Mouse (Mus musculus): ENCODE measurements around the gene Gm16253. TPM values are rescaled to one million over a fixed set of nuclear protein-coding genes. Genes with fewer than 3 reads are reported as not detected.

Gm16253 gene
- total and polyA plus RNA-seq, 3 experiments, result 1.4 TPM; not detected in 2

DNA sequence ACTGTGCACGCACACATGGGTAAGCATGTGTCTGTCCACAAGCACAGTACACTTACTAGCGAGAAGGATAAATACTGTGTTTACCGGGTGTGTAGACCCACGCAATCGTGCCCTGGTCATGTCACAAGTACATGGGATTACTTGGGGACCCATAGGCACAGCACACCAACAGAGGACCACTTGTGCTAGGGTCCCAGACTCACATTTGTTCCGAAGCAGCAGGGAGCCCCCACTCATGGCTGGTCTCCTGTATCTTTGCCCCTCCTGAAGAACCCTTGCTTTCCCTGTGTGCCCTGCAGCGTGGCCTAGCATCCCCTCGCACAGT lies 22.2 kb downstream of the Gm16253 start:
- H3K4me3 ChIP-seq (ENCODE audit: control insufficient read depth in 1 of 2, insufficient read depth in 1 of 2, low read depth in 2 of 2, low read length in 2 of 2), result no peak overlapping the region
- peaks cover 1% of the 10 kb centered on the region; the same call in 1 of the 2 replicates for H3K79me2 ChIP-seq (ENCODE audit: control insufficient read depth, insufficient read depth, low read length, poor library complexity)
- no peaks in the 10 kb centered on the region for H3K27me3 ChIP-seq (ENCODE audit: control insufficient read depth in 1 of 2, insufficient read depth in 2 of 2, low read length in 2 of 2)
- TF ChIP-seq CHD1 (IDR thresholded peaks at IDR 0.05; ENCODE audit: low read depth, low read length) (no peak), ZC3H11A (IDR thresholded peaks at IDR 0.05; ENCODE audit: low read depth, low read length) (no peak), MYC (IDR thresholded peaks at IDR 0.05; ENCODE audit: low read depth, low read length) (no peak), NELFE (IDR thresholded peaks at IDR 0.05; ENCODE audit: low read depth, low read length) (no peak), POLR2AphosphoS5 (IDR thresholded peaks at IDR 0.05; ENCODE audit: borderline replicate concordance, low read depth, low read length) (no peak), JUND (IDR thresholded peaks at IDR 0.05; ENCODE audit: low read depth, low read length) (no peak), ZKSCAN1 (IDR thresholded peaks at IDR 0.05; ENCODE audit: low read depth, low read length) (no peak), MAZ (IDR thresholded peaks at IDR 0.05; ENCODE audit: low read depth, low read length) (no peak), SMC3 (IDR thresholded peaks at IDR 0.05; ENCODE audit: low read depth, low read length) (no peak), MAX (IDR thresholded peaks at IDR 0.05; ENCODE audit: low read length) (no peak)
- H3K4me1 ChIP-seq (ENCODE audit: control insufficient read depth in 1 of 2, insufficient read depth in 2 of 2, low read length in 2 of 2), result peaks cover 8 to 12% of the 10 kb centered on the region in 2 experiments
- DNase-seq (ENCODE audit: low read depth, low spot score), result no peak
- no peaks in the 10 kb centered on the region for H3K9me3 ChIP-seq (replicated peaks; ENCODE audit: insufficient read depth, low read length)
- H3K36me3 ChIP-seq (ENCODE audit: control insufficient read depth in 1 of 2, insufficient read depth in 2 of 2, low read length in 2 of 2), result peaks cover 0 to 7% of the 10 kb centered on the region in 2 experiments; a peak in 2 of 4 replicates
- H3K27ac ChIP-seq (ENCODE audit: control insufficient read depth, low read depth, low read length), result no peak overlapping the region
- no peak overlapping the region for H3K9ac ChIP-seq (ENCODE audit: control insufficient read depth, low read depth, low read length, poor library complexity, severe bottlenecking)

DNA sequence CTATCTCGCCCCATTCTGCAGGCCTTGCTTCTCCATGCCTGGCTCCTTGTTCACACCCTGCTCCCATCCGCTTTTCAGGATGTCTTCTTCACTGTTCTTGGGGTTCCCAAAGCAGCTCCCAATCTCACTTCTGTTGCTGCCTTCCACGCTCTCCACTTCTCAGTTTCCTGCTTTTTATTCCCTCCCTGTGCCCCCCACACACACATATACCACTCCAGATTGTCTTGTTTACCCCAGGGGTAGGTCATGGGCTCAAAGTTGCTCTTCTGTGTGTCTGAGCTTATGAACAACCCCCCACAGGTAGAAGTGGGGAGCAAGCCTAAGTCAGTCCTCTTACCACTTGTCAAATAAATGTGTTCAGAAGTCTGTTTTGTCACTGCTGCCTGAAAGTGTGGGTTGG lies 22.6 kb downstream of the Gm16253 start:
- Histone ChIP-seq H3K79me2 (ENCODE audit: control insufficient read depth, insufficient read depth, low read length, poor library complexity) (no peaks in the 10 kb centered on the region; the same call in 1 of the 2 replicates), H3K36me3 (ENCODE audit: control insufficient read depth in 1 of 2, insufficient read depth in 2 of 2, low read length in 2 of 2) (peaks cover 0 to 7% of the 10 kb centered on the region in 2 experiments; a peak in 2 of 4 replicates), H3K9me3 (replicated peaks; ENCODE audit: insufficient read depth, low read length) (no peaks in the 10 kb centered on the region), H3K4me3 (ENCODE audit: control insufficient read depth in 1 of 2, insufficient read depth in 1 of 2, low read depth in 2 of 2, low read length in 2 of 2) (no peak overlapping the region), H3K9ac (ENCODE audit: control insufficient read depth, low read depth, low read length, poor library complexity, severe bottlenecking) (no peak overlapping the region), H3K27me3 (ENCODE audit: control insufficient read depth in 1 of 2, insufficient read depth in 2 of 2, low read length in 2 of 2) (no peaks in the 10 kb centered on the region), H3K27ac (ENCODE audit: control insufficient read depth, low read depth, low read length) (no peak overlapping the region), H3K4me1 (ENCODE audit: control insufficient read depth in 1 of 2, insufficient read depth in 2 of 2, low read length in 2 of 2) (peaks cover 8 to 10% of the 10 kb centered on the region in 2 experiments)
- TF ChIP-seq MAX (IDR thresholded peaks at IDR 0.05; ENCODE audit: low read length) (no peak), MXI1 (IDR thresholded peaks at IDR 0.05; ENCODE audit: low read depth, low read length) (no peak), POLR2A (IDR thresholded peaks at IDR 0.05; ENCODE audit: control insufficient read depth in 1 of 2, insufficient read depth in 1 of 2, low read depth in 1 of 2, low read length in 2 of 2, poor library complexity in 1 of 2) (no peak), UBTF (IDR thresholded peaks at IDR 0.05; ENCODE audit: borderline replicate concordance, insufficient read depth, low read depth, low read length) (no peak), TAL1 (IDR thresholded peaks at IDR 0.05; ENCODE audit: low read length) (no peak), MYB (IDR thresholded peaks at IDR 0.05; ENCODE audit: low read depth, low read length) (no peak)
- no peak for DNase-seq (ENCODE audit: low read depth, low spot score)

Data from MEL (cell line).